Mouse (Mus musculus): ENCODE measurements around the gene Osbpl3. TPM values are rescaled to one million over a fixed set of nuclear protein-coding genes. Genes with fewer than 3 reads are reported as not detected.

Osbpl3 gene
- total and polyA plus RNA-seq, 2 experiments: 0.15 to 0.83 TPM

DNA sequence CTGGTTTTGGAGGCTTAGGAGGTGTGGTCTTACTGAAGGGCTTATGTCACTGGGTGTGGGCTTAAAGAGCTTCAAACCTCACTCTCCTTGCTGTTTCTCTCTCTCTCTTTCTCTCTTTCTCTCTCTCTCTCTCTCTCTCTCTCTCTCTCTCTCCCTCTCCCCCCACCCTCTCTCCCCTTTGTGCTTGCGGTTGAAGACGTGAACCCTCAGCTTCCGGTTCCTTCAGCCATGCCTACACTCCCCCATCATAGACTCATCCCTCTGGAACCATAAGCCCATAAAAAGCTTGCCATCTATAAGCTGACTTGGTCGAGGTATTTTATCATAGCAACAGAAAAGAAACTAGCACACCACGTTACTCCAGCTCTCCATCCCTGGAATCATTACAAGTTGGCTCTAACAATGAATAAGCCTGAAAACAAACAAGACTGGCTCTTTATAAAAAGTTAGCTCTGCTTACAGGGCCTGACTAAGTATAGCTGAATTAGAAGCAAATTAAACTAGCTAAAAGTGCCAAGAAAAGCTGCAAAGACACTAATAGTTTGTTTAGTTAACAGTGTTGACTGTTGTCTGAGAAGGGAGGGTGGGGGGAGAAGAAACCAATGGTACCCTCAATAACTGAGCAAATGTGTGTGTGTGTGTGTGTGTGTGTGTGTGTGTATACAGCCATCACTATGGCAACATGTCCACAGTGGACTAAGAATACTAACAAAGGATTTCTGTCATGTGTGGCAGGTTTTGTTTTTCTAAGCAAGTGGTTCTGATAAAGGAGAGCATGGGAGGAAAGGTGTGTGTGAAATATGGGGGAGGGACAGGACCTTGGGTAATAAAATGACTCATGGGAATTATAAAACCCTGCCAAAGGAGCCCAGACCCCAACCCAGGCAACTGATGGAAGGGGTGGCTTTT is 83.2 kb downstream of the Osbpl3 start:
- TF ChIP-seq POLR2A (IDR thresholded peaks at IDR 0.05; ENCODE audit: extremely low read depth, insufficient read depth, low read length): no peak
- TF ChIP-seq CTCF (IDR thresholded peaks at IDR 0.05; ENCODE audit: low read depth, low read length): no peak
- Histone ChIP-seq H3K27ac (replicated peaks; ENCODE audit: insufficient read depth, low read depth, low read length) (no peak overlapping the region), H3K9ac (ENCODE audit: low read depth, low read length) (no peak overlapping the region), H3K36me3 (ENCODE audit: control insufficient read depth, insufficient read depth, low read length) (no peaks in the 10 kb centered on the region), H3K27me3 (ENCODE audit: control insufficient read depth, insufficient read depth, low read length) (no peaks in the 10 kb centered on the region), H3K79me2 (ENCODE audit: control insufficient read depth, insufficient read depth, low read length) (no peaks in the 10 kb centered on the region), H3K4me1 (ENCODE audit: control insufficient read depth, insufficient read depth, low read length) (no peaks in the 10 kb centered on the region), H3K4me3 (ENCODE audit: insufficient read depth, low read depth, low read length) (no peak overlapping the region)
- 63% methylated on average over 5 of the region's 5 CpGs for WGBS
- DNase-seq (ENCODE audit: extremely low read depth, low read depth, low spot score): peak; percentile 49

DNA sequence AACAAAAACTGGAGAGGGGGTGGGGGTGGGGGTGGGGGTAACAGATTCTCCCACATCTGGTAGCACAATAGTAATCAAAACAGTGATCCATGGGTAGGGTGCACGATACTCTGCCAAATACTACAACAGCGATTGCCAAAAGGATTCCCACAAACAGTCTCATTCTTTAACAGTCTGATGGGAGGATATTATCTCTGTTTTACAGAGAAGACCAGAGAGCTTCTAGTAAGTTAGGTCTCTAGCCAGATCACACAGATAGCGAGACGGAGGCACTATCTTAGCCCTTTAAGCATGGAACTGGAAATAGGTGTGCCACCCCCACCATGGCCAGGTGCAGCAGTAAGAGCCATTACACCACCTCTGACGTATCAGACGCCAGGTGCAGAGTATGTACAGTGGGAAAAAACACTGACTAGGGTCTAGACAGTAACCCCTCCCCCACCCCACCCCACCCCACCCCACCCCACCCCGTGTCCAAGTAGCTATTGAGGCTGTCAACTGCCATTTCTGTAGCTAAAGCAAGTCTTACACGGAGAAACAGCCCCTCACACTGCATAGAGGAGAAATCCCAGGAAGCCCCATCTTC is 84.4 kb downstream of the Osbpl3 start:
- Histone ChIP-seq H3K36me3 (ENCODE audit: control insufficient read depth, insufficient read depth, low read length) (no peaks in the 10 kb centered on the region), H3K79me2 (ENCODE audit: control insufficient read depth, insufficient read depth, low read length) (no peaks in the 10 kb centered on the region), H3K4me1 (ENCODE audit: control insufficient read depth, insufficient read depth, low read length) (no peaks in the 10 kb centered on the region), H3K27ac (replicated peaks; ENCODE audit: insufficient read depth, low read depth, low read length) (no peak overlapping the region), H3K9ac (ENCODE audit: low read depth, low read length) (no peak overlapping the region), H3K4me3 (ENCODE audit: insufficient read depth, low read depth, low read length) (no peak overlapping the region), H3K27me3 (ENCODE audit: control insufficient read depth, insufficient read depth, low read length) (no peaks in the 10 kb centered on the region)
- 90% methylated on average over 8 of the region's 8 CpGs for WGBS
- TF ChIP-seq CTCF (IDR thresholded peaks at IDR 0.05; ENCODE audit: low read depth, low read length): no peak
- TF ChIP-seq POLR2A (IDR thresholded peaks at IDR 0.05; ENCODE audit: extremely low read depth, insufficient read depth, low read length): no peak
- DNase-seq (ENCODE audit: extremely low read depth, low read depth, low spot score): no peak

DNA sequence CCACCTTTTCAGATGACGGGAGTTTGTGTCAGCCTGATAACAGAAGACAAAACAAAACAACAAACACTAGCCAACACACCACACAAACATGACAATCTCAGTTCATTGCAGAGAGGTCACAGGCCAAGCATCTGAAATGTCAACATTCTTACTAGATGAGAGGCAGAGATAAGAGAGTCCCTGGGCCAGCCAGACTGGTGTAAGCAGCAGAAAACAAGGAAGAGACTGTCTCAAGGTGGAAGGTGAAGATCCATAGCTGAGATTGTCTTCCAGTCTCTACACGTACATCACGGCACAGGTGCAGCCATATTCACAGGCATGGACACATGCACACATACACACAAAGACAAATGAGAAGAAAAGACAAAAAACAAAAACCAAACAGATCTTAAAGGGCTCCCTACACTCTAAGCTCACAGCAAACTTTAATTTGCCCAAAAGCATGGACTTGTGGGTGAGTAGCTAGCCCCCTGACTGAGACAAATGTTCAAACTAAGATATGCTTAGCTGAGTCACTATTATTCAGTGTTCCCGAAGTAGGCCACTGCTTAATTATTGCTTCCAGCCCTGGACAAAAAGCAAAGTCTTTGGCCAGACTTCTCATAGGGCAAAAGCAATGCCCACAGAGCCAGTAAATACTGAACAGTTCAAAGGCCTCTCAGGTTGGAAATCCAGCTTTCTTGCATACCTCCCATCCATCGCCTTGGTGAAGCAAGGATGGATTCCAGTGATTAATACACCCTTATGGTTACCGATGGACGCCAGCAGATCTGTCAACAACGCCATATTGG is 87.3 kb downstream of the Osbpl3 start:
- WGBS: 91% methylated on average over 8 of the region's 8 CpGs
- no peaks in the 10 kb centered on the region for H3K36me3 ChIP-seq (ENCODE audit: control insufficient read depth, insufficient read depth, low read length)
- no peak overlapping the region for H3K9ac ChIP-seq (ENCODE audit: low read depth, low read length)
- H3K79me2 ChIP-seq (ENCODE audit: control insufficient read depth, insufficient read depth, low read length): no peaks in the 10 kb centered on the region
- TF ChIP-seq POLR2A (IDR thresholded peaks at IDR 0.05; ENCODE audit: extremely low read depth, insufficient read depth, low read length) (no peak), CTCF (IDR thresholded peaks at IDR 0.05; ENCODE audit: low read depth, low read length) (no peak)
- H3K27me3 ChIP-seq (ENCODE audit: control insufficient read depth, insufficient read depth, low read length): no peaks in the 10 kb centered on the region
- no peaks in the 10 kb centered on the region for H3K4me1 ChIP-seq (ENCODE audit: control insufficient read depth, insufficient read depth, low read length)
- peak; percentile 75 for DNase-seq (ENCODE audit: extremely low read depth, low read depth, low spot score)
- H3K4me3 ChIP-seq (ENCODE audit: insufficient read depth, low read depth, low read length): no peak overlapping the region
- no peak overlapping the region for H3K27ac ChIP-seq (replicated peaks; ENCODE audit: insufficient read depth, low read depth, low read length)

DNA sequence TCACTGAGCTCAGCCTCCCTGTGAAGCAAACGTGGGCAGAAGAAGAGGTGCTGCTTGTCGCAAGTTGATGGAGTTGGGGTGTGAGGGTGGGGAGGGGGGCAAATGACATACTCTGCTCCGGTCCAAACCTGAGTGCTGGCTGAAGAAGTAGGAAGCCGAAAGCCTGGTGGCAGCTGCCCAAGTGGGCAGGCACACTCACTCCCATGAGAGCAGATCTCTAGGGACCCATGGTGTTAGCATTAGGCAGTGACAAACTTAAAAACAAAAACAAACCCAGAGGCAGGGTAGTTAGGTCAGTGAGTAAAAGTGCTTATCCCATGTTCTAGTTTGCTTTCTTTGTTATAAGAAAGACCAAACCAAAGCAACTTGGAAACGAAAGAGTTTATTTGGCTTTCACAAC is 88.2 kb downstream of the Osbpl3 start:
- H3K27ac ChIP-seq (replicated peaks; ENCODE audit: insufficient read depth, low read depth, low read length): no peak overlapping the region
- no peaks in the 10 kb centered on the region for H3K36me3 ChIP-seq (ENCODE audit: control insufficient read depth, insufficient read depth, low read length)
- H3K4me1 ChIP-seq (ENCODE audit: control insufficient read depth, insufficient read depth, low read length): no peaks in the 10 kb centered on the region
- no peaks in the 10 kb centered on the region for H3K79me2 ChIP-seq (ENCODE audit: control insufficient read depth, insufficient read depth, low read length)
- 88% methylated on average over 5 of the region's 5 CpGs for WGBS
- no peak overlapping the region for H3K4me3 ChIP-seq (ENCODE audit: insufficient read depth, low read depth, low read length)
- no peaks in the 10 kb centered on the region for H3K27me3 ChIP-seq (ENCODE audit: control insufficient read depth, insufficient read depth, low read length)
- H3K9ac ChIP-seq (ENCODE audit: low read depth, low read length): no peak overlapping the region
- TF ChIP-seq POLR2A (IDR thresholded peaks at IDR 0.05; ENCODE audit: extremely low read depth, insufficient read depth, low read length): no peak
- no peak for TF ChIP-seq CTCF (IDR thresholded peaks at IDR 0.05; ENCODE audit: low read depth, low read length)
- no peak for DNase-seq (ENCODE audit: extremely low read depth, low read depth, low spot score)

DNA sequence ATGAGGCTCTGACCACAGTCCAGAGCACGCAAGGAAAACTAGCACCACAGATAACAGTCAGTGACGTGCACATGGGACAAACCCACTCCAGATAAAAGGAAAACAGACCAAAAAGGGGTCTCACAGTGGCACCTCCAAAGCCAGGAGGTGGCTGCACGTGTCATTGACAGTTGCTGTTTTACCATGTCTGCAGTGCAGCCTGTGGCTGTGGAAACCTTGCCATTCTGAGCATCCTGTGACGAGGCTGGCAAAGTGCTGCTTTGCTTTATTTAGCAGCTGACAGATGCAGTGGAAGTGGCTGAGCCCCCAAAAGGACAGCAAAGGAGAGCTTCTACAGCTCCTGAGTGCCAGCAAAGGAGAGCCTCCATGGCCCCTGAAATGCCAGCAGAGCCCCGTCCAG is 89.3 kb downstream of the Osbpl3 start:
- H3K4me3 ChIP-seq (ENCODE audit: insufficient read depth, low read depth, low read length): no peak overlapping the region
- no peaks in the 10 kb centered on the region for H3K4me1 ChIP-seq (ENCODE audit: control insufficient read depth, insufficient read depth, low read length)
- H3K36me3 ChIP-seq (ENCODE audit: control insufficient read depth, insufficient read depth, low read length): no peaks in the 10 kb centered on the region
- no peak overlapping the region for H3K9ac ChIP-seq (ENCODE audit: low read depth, low read length)
- H3K27ac ChIP-seq (replicated peaks; ENCODE audit: insufficient read depth, low read depth, low read length): no peak overlapping the region
- no peak for DNase-seq (ENCODE audit: extremely low read depth, low read depth, low spot score)
- TF ChIP-seq CTCF (IDR thresholded peaks at IDR 0.05; ENCODE audit: low read depth, low read length) (no peak), POLR2A (IDR thresholded peaks at IDR 0.05; ENCODE audit: extremely low read depth, insufficient read depth, low read length) (no peak)
- 83% methylated on average over 5 of the region's 5 CpGs for WGBS
- no peaks in the 10 kb centered on the region for H3K27me3 ChIP-seq (ENCODE audit: control insufficient read depth, insufficient read depth, low read length)
- H3K79me2 ChIP-seq (ENCODE audit: control insufficient read depth, insufficient read depth, low read length): no peaks in the 10 kb centered on the region
